Mouse (Mus musculus) CD4-positive, CD25-positive, alpha-beta regulatory T cell, adult 2 months (primary cell): Measurements from ENCODE around the gene Ell.
A peak's percentile ranks its signal among the peaks of the same experiment; 100 is the strongest.

Experiments used
- DNase-seq: peaks from one replicate; pipeline ENCODE4 v3.0.0-alpha.2; 2012; ENCODE audit warnings: low read depth, low spot score

The Ell gene

DNA sequence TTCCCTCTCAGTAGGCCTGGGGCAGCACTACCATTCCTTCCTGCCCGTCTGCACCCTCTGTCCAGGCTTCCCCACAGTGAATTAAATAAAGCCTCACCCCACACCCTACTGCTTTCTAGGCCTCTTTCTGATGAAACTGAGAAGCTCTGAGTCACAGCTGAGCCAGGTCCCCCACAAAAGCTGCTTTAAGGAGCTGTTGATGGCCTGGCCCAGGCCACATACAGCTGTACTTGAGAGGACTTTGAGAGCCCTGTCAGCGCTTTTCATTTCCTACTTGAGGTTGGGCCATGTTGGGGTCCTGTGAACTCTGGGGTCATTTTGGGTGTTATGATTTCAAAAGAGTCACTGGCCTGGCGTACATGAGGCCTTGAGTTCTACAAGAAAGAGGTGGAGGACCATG is 4.0 kb upstream of the Ell start:
- no peak for DNase-seq

DNA sequence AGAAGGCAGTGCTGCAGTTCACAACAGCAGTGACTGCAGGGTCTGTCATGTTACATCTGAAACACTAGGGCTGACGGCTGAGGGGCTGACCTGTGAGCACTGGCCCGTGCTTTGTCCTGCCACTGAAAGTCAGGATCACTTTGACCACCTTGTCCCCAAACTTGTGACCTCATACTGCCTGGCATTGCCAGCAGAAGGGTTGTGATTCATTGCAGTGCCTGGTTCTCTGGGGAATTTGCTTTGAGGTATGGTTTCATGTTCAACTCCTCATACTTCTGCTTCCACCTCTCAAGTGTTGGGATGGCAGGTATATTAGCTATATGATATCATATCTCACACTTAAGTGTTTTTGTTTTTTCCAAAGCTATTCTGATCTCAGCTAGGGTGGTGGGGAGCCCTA is 3.6 kb upstream of the Ell start:
- no peak for DNase-seq

DNA sequence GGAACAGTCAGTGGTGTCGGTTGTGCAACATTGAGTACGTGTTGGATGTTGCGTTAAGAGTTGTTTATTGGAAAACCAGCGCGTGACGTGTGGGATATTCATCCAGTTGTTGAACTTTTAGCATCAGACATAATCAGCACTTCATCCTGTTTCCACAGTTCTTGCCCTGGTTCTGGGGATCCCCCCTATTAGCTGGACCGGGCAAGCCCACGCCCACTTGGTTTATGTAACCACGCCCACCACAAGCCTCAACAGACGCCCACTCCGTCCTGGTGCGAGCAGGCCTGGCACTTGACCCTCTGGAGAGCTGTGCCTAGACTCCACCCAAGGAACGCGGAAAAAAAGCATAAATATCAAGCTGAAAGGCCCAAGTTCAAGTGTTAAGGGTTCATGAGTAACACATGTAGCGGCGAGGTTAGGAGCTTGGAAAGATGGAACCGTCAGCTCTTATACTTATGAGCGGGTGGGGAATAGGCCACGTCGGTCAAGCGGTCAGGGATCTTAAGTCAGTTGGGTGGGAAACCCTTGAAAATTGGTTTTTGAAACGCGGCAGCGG is 1.2 kb upstream of the Ell start:
- peak; percentile 65 for DNase-seq

DNA sequence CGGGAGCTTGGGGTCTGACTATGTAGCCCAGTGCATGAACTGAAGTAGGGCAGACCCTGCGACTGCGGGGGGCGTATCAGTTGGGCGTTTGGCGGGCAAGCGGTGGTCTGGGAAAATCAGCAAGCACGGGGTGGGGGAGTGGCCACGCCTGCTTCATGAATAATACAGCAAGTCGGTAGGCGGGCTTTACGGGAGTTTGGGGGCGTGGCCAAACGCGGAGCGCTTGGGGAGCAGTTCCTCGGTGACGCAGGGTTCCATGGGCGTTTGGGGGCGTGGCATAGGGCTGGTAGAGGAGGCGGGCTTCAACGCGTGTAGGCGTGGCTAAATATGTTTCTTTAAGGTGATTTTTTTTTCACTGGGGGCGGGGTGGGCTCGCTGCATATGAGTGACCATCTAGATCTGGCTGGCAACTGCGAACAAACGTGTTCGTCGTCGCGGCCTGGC is 602 bp upstream of the Ell start:
- DNase-seq: peak; percentile 99

DNA sequence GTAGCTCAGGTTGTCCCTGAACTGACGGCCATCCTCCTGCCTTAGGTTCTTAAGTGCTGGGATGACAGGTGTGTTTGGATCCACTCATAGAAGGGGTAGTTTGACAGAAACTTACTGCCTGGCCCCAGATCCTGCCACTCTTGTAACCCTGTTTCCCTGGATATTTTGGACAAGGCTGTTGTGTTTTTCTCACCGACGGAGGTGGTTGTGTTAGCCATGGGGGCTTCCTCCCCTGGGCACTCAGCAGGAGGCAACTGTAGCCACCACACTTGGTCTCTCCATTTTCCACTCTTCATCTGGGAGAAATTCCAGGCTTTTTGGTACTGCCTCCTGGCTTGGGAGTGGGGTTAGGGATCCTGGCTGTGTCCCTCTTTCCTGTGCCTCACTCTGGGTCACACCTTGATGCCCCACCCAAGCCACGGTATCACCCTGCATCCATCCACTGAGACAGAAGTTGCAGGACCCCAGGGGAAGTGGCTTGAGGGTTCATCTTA is 803 bp downstream of the Ell start:
- DNase-seq: peak; percentile 22

DNA sequence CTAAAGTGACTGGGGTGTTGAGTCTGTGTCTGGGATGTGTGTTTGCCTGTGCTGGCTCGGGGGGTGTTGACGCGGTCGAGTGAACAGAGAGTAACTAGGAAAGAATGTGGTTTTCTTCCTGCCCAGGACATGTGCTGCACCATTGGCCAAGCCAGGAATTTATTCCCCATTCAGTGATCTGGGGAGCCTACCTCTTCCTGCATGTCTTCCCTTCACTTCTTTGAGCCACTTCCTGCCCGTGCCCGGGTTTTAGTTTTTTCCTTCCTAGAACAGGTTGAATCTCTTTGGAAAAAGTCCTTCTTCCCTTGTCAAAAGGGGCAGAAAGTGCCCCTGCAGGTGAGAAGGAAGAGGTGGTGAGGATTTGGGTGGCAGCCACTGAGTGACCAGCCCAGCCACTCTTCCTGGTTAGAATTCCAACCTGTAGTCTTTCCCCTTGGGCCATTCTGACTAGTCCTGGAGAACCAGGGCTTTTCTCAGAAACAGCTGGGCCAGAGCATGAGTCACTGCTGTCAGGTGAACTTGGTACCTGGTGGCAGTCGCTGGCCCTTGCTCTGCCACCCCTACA is 1.3 kb downstream of the Ell start:
- no peak for DNase-seq

DNA sequence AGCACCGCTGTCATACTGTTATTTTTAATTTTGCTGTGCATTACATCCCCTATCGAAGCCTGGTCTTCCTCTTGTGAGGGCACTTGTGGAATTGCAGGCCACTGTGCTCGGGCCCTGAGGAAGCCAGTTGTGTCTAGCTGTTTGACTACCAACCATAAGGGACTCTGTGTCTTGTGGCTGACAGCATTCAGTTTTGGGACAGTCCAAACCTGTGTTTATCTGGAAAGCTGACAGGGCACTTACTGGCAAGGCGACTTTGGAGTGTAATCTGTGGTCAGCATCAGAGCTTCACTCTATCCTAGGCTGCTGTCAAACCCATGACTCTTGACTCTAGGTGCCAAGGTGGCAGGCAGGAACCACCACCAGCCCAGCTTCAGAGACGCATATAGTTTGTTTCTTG is 1.8 kb downstream of the Ell start:
- no peak for DNase-seq

DNA sequence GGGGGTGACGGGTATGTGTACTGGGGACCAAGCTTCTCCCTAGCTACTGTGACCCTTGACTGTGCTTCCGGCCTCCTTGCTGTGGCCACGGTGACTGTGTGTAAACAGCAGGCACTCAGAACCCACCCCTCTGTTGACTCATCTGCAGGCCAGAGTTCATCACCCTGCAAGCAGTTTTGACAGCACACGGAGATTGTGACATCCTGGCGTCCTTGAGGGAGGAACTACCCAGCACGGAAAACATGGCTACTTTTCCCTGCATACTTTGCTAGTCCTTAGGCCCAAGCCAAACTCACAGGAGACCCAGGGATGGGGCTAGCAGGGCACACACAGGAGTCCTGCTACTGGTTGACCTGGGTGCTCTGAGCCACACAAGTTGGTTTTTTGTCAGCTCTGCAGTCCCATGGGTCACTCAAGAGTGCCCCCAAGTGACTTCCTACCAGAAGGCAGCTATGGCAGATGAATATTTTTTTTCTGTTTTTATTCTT is 5.0 kb downstream of the Ell start:
- peak; percentile 54 for DNase-seq

DNA sequence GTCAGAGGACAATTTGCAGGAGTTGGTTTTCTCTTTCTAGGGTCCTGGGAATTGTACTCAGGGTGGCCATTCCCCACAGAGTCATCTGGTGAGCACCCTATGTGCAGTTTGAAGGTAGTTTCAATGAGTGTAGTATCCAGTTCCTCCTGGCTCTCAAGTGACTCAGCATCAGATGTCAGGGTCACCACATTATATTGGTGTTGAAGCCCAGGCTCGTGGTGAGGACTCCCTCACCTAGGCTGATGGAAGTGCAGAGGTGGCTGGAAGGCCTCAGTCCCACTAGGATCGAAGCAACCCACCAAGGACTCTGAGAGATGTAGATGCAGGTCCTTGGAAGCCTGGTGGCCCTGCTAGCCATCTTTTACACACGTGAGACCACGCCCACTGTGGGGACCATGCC is 7.2 kb downstream of the Ell start:
- DNase-seq: no peak

DNA sequence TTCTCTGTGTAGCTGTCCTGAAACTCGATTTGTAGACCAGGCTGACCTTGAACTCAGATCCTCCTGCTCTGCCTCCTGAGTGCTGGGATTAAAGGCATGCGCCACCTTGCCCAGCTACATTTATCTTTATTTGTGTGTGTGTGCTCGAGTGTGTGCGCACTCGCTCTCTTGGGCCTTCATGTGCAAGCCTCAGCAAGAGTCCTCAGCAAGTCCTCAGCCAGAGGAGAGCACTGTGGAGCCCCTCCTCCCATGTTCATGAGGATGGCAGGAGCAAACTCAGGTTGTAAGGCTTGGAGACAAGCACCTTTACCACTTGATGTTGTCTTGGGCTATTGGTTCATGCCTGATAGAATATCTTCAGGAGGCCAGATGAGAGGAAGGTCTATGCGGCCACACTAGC is 8.5 kb downstream of the Ell start:
- DNase-seq: no peak

DNA sequence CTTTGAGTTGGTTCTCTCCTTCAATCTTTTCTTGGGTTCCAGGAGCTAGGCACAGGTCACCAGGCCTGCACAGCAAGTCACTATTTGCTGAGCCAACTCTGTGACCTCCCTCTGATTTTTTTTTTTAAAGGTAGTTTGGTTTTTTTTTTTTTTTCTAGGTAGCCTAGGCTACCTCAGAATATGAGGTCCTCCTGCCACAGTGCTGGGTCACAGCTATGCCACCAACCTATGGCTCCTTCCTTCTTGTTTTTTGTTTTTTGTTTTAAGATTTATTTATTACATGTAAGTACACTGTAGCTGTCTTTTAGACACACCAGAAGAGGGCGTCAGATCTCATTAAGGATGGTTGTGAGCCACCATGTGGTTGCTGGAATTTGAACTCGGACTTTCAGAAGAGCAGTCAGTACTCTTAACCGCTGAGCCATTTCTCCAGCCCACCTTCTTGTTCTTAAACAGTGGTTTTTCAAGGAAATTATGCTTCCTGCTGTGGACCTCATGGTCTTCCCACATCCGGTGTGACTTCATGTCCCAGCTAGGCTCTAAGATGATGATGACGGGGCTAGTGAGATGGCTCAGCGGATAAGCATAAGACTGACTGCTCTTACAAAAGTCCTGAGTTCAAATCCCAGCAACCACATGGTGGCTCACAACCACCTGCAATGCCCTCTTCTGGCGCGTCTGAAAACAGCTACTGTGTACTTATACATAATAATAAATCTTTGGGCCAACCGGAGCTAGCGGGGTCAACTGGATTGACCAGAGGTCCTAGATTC is 10.3 kb downstream of the Ell start:
- peak; percentile 70 for DNase-seq

DNA sequence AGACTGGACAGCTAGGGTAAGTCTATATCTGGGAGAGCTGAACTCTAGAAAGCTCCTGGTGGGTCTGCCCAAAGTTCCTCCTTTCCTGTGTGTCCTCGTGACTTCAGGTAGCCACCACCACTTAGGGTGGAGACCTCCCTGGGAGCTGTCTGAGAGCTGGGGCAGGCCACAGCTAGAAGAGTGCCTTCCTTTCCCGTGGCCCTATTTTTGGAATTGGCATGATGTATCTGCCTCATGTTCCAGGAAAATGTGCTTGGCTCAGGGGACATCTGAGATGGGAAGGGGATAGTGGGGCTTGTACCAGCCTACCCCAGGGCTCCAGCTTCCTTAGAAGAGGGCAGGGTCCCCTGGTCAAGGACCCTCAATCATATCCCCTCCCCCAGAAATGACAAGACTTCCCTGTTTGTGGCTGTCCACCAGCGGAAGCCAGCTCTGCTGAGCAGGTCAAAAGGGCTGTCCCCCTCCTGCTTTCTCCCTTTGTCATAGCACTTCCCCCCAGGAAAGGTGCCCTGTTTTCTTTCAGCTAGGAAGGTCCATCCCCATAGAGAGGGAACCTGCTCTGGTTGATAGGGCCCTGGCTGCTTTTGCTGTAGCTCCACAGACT is 12.4 kb downstream of the Ell start:
- no peak for DNase-seq

DNA sequence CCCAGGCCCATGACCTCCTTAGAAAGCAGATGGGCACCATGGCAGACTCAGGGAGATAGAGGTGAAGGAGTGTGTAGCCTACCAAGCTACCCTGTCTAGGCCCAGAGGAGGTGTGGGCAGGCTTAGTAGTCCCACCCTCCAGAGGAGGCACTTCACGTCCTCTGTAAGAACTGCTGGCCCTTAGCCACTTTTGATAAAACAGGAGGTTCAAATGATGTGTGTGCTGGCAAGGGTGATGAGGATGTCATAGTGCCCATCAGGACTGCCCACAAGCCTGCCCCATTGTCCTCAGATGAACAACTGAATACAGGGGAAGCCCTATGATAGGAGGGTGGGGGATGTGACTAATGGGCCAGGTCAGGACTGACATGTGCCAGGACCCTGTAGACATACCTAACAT is 13.6 kb downstream of the Ell start:
- DNase-seq: no peak

DNA sequence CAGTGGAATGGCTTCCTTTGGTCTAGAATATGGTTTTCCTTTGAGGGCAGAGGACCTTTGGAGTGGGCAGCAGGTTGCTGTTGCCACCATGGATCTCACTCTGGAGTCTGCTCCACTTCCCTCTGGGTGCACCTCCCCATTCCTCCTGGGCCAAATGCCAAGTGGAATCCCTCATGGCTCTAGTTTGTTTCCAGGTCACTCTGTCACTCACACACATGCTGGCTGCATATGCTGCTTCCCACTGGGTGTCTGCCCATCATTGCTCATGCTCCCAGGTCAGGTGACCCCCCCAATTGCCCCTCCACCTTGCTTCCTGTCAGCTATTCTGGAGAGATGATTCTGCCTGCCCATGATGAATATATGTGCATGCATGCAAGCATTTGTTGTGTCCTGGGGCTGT is 14.5 kb downstream of the Ell start:
- no peak for DNase-seq

DNA sequence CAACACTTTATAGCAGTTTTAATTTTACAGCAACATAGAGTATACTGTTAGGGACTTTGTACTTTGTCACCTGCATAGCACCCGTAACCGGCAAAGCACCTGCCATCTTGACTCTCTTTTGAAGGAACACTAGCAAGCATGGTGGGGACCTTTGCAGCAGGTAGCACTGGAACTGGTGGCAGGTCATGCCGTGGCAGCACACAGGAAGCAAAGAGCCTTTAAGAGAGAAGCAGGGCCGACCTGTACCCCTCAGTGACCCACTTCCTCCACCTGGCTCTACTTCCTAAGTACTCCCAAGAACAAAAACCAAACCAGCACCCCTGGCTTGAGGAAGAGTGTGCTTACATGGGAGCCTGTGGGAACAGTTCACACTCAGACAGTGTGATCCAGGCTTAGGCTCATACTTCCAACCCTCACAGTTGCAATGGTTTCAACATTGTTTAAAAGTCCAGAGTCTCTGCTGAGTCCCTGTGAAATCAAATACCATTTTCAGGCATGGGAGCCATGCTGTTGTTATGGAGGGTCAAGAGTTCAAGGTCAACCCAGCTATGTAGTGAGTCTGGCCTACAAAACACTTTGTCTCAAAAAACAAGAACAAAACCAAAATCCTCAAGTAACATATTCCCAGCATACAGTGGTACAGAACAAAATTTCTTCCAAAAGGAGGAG is 16.0 kb downstream of the Ell start:
- no peak for DNase-seq

DNA sequence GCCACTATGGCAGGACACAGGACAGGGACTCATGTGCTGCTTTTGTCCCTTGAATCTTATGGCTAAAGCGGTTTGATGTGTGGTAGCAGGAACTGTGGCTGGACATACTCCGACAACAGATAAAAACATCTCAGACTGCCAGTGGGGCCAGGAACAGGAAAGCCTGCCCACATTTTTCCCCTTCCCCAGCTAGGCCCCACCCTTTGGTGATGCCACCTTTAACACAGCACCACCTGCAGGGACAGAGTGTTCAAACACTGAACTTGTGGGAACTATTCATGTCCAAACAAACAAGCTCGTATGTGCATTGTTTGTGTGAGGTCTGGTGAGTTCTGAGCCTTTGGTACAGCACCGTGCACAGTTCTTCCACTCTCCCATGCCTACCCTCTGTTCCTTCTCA is 19.1 kb downstream of the Ell start:
- peak; percentile 69 for DNase-seq

DNA sequence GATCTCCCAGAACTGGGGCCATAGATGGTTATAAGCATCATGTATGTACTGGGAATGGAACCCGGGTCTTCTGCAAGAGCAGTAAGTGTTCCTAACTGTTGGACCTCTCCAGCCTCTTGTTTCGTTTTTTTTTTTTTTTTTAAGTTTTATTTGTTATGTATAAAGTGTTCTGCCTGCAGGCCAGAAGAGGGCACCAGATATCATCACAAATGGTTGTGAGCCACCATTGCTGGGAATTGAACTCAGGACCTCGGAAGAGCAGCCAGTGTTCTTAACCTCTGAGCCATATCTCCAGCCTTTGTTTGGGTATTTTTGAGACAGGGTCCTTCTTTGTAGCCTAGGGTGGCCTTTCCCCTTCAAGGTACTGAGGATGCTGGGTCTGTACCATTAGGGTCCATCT is 19.7 kb downstream of the Ell start:
- DNase-seq: peak; percentile 66

DNA sequence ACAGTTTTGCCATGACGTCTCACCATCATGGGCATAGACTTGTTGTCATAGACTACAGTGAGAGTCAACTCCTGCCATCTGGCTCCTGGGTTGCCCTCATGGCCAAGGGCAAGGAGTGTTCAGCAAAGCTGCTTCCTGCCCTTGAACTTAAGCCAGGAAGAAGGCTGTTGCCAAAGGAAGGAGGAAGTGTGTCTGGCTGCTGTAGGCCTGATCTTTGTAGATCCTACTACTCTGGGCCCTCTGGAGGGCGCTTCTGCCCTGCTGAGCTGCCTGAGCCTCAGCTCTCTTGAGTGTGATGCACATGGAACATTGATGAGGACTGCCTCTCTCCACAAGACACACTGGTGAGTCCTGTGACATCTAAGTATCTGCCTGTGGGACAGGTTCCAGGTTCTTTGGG is 20.8 kb downstream of the Ell start:
- DNase-seq: peak; percentile 30

DNA sequence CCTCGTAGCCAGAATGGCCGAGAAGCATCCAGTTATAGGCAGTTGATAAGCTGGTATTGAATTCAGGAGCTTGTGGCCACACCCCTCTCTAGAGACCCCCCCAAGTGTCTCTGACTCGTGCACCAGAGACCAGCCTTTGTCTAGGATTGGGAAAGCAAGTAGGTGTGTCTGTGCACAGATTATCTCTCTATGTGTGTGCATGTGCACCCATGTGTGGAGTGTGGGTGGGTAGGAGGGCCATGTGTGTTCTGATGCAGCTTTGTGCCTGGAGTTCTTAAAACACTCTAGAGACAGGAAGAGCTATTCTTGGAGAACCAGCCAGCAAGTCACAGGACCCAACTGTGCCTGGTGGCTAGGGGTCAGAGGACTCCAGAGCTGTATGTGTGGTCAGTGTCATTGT is 21.3 kb downstream of the Ell start:
- DNase-seq: no peak

DNA sequence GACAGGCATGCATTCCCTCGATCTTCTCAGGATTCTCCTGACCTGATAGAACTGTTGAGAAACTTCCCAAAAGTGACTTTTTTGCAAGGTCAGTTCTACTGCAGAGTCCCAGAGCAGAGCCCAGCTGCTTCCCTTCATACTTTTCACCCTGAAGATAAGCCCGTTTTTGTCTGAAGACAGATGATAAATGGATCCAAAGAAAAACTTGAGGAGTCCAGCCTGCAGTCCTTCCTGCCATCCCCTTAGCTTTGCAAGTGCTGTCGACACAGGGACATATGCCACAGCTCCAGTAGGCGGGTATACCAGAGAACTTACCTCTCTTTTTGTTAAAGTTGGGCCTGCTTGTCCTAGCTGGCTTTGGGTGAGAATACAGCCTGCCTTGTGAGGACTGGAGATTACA is 22.1 kb downstream of the Ell start:
- no peak for DNase-seq

DNA sequence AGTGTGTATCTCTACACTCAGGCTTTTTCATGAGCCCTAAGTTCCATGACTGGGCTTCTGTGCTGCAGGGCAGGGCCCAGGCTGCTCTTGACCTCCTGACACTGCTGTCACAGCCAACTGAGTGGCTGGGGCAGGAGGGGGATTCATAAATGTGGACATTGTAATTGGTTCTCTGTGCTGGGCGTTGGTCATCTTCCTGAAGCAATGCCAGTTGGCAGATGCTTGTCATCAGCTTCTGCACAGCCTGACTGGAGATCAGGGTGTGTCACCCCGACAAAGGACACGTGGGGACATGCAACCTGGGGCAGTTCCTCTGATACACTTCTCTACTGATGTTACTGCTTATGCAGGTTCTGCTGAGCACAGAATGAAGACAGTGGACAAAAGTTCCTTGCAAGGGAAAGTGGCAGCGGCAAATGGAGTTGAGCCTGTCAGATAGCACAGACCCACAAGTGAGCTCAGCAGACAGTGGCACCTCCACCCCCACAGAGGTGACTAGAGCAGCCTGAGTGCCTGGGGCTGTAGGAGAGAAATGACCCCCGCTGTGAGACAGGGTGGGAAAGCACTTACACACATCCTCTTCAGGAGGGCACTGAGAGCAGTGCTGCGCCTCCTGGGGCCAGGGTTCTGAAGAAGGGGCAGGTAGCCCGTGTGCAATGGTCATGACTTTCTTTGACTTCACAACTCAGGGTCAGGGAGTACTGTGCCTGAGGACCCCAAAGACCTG is 22.7 kb downstream of the Ell start:
- DNase-seq: no peak
